Mouse (Mus musculus) CD8-positive naive resting alpha-beta T cell, adult 57 days (primary cell): ENCODE results near the gene Asb12. TPM values are rescaled to one million over a fixed set of nuclear protein-coding genes. Genes with fewer than 3 reads are reported as not detected.

ENCODE experiments used
- total RNA-seq: library from RNA; stranded (reverse); gene quantifications from one replicate; pipeline ENCODE4 v1.2.4, GENCODE M21; 2023

The Asb12 gene
- not detected for total RNA-seq

DNA sequence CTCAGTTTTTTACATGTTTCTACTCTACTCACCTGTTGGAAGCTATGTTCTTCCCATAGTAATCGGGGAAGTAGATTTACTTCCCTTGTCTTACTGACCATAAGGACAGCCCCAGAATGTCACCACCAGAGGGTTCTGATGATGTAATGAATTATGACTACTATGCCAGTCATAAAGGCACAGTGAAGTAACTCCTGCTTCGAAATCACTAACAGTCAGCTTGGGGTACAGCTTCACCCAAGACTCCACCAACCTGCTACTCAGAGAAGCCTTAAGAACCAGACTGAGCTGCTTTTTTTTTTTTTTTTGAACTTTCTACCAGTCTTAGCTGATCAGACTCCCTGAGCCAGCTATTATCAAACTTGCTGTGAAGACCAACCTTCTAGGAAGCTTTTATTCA is at the start of gene Asb12, which contains the start of gene Pfn5:
Gene Asb12 (minus strand): TSS at position 101 of the 400 bp plus-strand sequence.
Gene Pfn5 (plus strand): TSS at position 218 of the 400 bp plus-strand sequence.

DNA sequence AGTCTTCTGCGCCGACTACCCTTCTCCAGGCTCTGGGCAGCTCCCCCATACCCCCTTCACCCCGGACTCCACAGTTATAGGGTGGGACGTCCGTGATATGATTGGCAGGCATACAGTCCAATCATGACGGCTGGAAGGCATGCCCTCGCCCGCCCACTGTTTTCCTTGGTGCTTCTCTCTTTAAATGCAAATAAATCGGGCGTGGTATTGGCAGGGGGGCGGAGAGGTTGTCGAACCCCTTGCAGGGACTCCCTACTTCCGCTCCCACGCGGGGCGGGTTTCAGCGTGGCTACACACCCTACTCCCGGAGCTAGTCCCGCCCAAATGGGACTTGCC is 113.0 kb downstream of the Asb12 start, which contains the start of gene Amer1:
Gene Amer1 (minus strand): TSS at position 97 of the 336 bp plus-strand sequence.

Other genes with a start within 250 kb of the Asb12 start
- gene Amer1, start 113.1 kb downstream of the Asb12 start, total RNA-seq: 5.8 TPM
- not detected for gene Pfn5, start 117 bp upstream of the Asb12 start, total RNA-seq
- 1.6 TPM for gene Zc4h2, start 100.5 kb upstream of the Asb12 start, total RNA-seq
- 1.7 TPM for gene Zc3h12b, start 153.7 kb upstream of the Asb12 start, total RNA-seq